In the genomic region with DNA sequence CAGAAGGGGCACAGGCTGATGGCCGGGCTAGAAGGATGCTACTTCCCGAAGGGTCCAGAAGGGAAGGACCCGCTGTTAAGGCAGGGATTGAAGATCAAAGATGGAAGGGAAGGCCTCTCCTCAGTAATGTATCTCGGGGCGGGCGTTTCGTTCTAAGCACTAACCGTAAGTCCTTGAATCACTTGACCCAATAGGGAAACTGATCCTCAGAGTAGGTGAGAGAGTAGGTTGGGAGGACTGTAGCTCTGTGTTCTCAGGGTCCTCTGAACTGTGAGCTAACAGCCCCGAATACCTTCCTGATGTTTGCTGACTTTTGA, we compare ENCODE assay signal across 11 mouse cellular contexts. TPM values are rescaled to one million over a fixed set of nuclear protein-coding genes. Genes with fewer than 3 reads are reported as not detected.
DNase-seq lines count a peak whose midpoint lies in the region; ATAC-seq and TF ChIP-seq lines count a peak whose summit lies in the region.
"Had no signal": no experiment of that assay in that cellular context is flagged by ENCODE, and none has a peak within 500 bp of the region (broad histone marks: within the 10 kb centered on the region; RNA-seq: fewer than 3 reads in every experiment).

No protein-coding gene starts in this region.

- no peak overlapping the region for H3K9ac ChIP-seq in heart, adult 2 months (ENCODE audit: low read depth, low read length)
- no peak overlapping the region for H3K9ac ChIP-seq in embryonic facial prominence, embryonic 11.5 days (replicated peaks; ENCODE audit: low read length)
- H3K9ac ChIP-seq in hindbrain, embryonic 13.5 days, result 0 out of 2 replicates have a peak overlapping the region, but pooled peaks have one; percentile 14
- H3K9ac ChIP-seq in midbrain, embryonic 15.5 days, result no peak overlapping the region

- no peak overlapping the region for H3K27ac ChIP-seq in heart, embryonic 10.5 days
- no peak overlapping the region for H3K27ac ChIP-seq in heart, adult 2 months
- no peak overlapping the region for H3K27ac ChIP-seq in embryonic facial prominence, embryonic 11.5 days (replicated peaks; ENCODE audit: low read depth, low read length)
- peak overlapping the region; percentile 69 for H3K27ac ChIP-seq in hindbrain, embryonic 13.5 days
- H3K27ac ChIP-seq in midbrain, embryonic 15.5 days, result no peak overlapping the region
- no peak overlapping the region for H3K27ac ChIP-seq in gastrocnemius, adult 2 months
- H3K27ac ChIP-seq: macrophage had no signal

- H3K4me1 ChIP-seq in heart, embryonic 10.5 days, result peaks cover 20% of the 10 kb centered on the region
- H3K4me1 ChIP-seq in heart, adult 2 months (ENCODE audit: control insufficient read depth, insufficient read depth, low read length), result no peaks in the 10 kb centered on the region
- peaks cover 4% of the 10 kb centered on the region; the same call in 1 of the 2 replicates for H3K4me1 ChIP-seq in embryonic facial prominence, embryonic 11.5 days (ENCODE audit: control insufficient read depth, insufficient read depth, low read length)
- H3K4me1 ChIP-seq in hindbrain, embryonic 13.5 days (replicated peaks), result peaks cover 23% of the 10 kb centered on the region
- H3K4me1 ChIP-seq in midbrain, embryonic 15.5 days, result peaks cover 17% of the 10 kb centered on the region

- H3K79me2 ChIP-seq in heart, adult 2 months (replicated peaks; ENCODE audit: control insufficient read depth, insufficient read depth, low read length), result no peaks in the 10 kb centered on the region

- intact Hi-C loops in heart, adult 2 months (cut with DNase I), result no loop called here
- intact Hi-C loops in gastrocnemius, adult 2 months (cut with DNase I), result no loop called here
- intact Hi-C loops in left cerebral cortex, postnatal 4 days (cut with DNase I), result no loop called here

- TF ChIP-seq POLR2A in heart, adult 2 months (IDR thresholded peaks at IDR 0.05; ENCODE audit: insufficient read depth, low read depth, low read length), result no peak

- H3K4me3 ChIP-seq in heart, embryonic 10.5 days, result peak overlapping the region; percentile 51
- H3K4me3 ChIP-seq in heart, adult 2 months, result no peak overlapping the region
- H3K4me3 ChIP-seq in embryonic facial prominence, embryonic 11.5 days (ENCODE audit: low read depth, low read length), result no peak overlapping the region
- H3K4me3 ChIP-seq in hindbrain, embryonic 13.5 days, result peak overlapping the region; percentile 20
- peak overlapping the region; percentile 23 for H3K4me3 ChIP-seq in midbrain, embryonic 15.5 days
- no peak overlapping the region for H3K4me3 ChIP-seq in gastrocnemius, adult 2 months

- no peak overlapping the region for H3K4me2 ChIP-seq in embryonic facial prominence, embryonic 11.5 days (ENCODE audit: low read depth, low read length)
- peak overlapping the region; percentile 44 for H3K4me2 ChIP-seq in hindbrain, embryonic 13.5 days
- H3K4me2 ChIP-seq in midbrain, embryonic 15.5 days, result peak overlapping the region; percentile 52

- no peak for DNase-seq in heart, embryonic 10.5 days (ENCODE audit: low spot score)
- no peak for DNase-seq in heart, adult 2 months
- DNase-seq in embryonic facial prominence, embryonic 11.5 days (ENCODE audit: low spot score), result peak; percentile 12
- no peak for DNase-seq in gastrocnemius, adult 2 months
- no peak for DNase-seq in left cerebral cortex, postnatal 4 days
- no peak for DNase-seq in Muller cell, postnatal 12 days (ENCODE audit: inconsistent ontology term)
- DNase-seq: gastrocnemius, postnatal 25 days; kidney, postnatal 10 days had no signal

- no peak for TF ChIP-seq CTCF in heart, adult 2 months (IDR thresholded peaks at IDR 0.05)
- TF ChIP-seq CTCF in gastrocnemius, adult 2 months (IDR thresholded peaks at IDR 0.05), result no peak

- H3K9me3 ChIP-seq in heart, embryonic 10.5 days, result no peaks in the 10 kb centered on the region
- H3K9me3 ChIP-seq in embryonic facial prominence, embryonic 11.5 days (replicated peaks; ENCODE audit: control insufficient read depth, low read length), result no peaks in the 10 kb centered on the region
- H3K9me3 ChIP-seq in hindbrain, embryonic 13.5 days, result no peaks in the 10 kb centered on the region
- no peaks in the 10 kb centered on the region for H3K9me3 ChIP-seq in midbrain, embryonic 15.5 days

- peaks cover 100% of the 10 kb centered on the region for H3K27me3 ChIP-seq in heart, embryonic 10.5 days (ENCODE audit: insufficient read depth, poor library complexity, severe bottlenecking)
- H3K27me3 ChIP-seq in heart, adult 2 months (ENCODE audit: control insufficient read depth, insufficient read depth, low read length), result peaks cover 29% of the 10 kb centered on the region
- peaks cover 66% of the 10 kb centered on the region for H3K27me3 ChIP-seq in embryonic facial prominence, embryonic 11.5 days (ENCODE audit: control insufficient read depth, insufficient read depth, low read length)
- H3K27me3 ChIP-seq in hindbrain, embryonic 13.5 days, result peaks cover 96% of the 10 kb centered on the region
- peaks cover 90% of the 10 kb centered on the region for H3K27me3 ChIP-seq in midbrain, embryonic 15.5 days (replicated peaks)

- WGBS in heart, embryonic 10.5 days, result 3% methylated on average over 9 of the region's 9 CpGs
- 4% methylated on average over 9 of the region's 9 CpGs for WGBS in heart, adult 2 months
- WGBS in embryonic facial prominence, embryonic 11.5 days, result 2% methylated on average over 9 of the region's 9 CpGs
- WGBS in hindbrain, embryonic 13.5 days, result 1% methylated on average over 9 of the region's 9 CpGs
- 4% methylated on average over 9 of the region's 9 CpGs for WGBS in midbrain, embryonic 15.5 days

- H3K36me3 ChIP-seq in heart, embryonic 10.5 days, result no peaks in the 10 kb centered on the region
- no peaks in the 10 kb centered on the region for H3K36me3 ChIP-seq in heart, adult 2 months (ENCODE audit: control insufficient read depth, insufficient read depth, low read length)
- H3K36me3 ChIP-seq in embryonic facial prominence, embryonic 11.5 days (replicated peaks; ENCODE audit: control insufficient read depth, insufficient read depth, low read depth, low read length), result no peaks in the 10 kb centered on the region
- H3K36me3 ChIP-seq in hindbrain, embryonic 13.5 days, result no peaks in the 10 kb centered on the region
- H3K36me3 ChIP-seq in midbrain, embryonic 15.5 days (replicated peaks), result no peaks in the 10 kb centered on the region

- no peak for ATAC-seq in embryonic facial prominence, embryonic 11.5 days (replicated peaks; ENCODE audit: insufficient number of reproducible peaks, low FRiP score, low TSS enrichment, low read depth)
- no peak for ATAC-seq in hindbrain, embryonic 13.5 days (ENCODE audit: low FRiP score)
- ATAC-seq in midbrain, embryonic 15.5 days (replicated peaks), result no peak

- no peak for TF ChIP-seq EP300 in heart, adult 2 months (IDR thresholded peaks at IDR 0.05; ENCODE audit: insufficient read depth, low read depth, low read length)

RNA-seq across cellular contexts. Expression of a gene that starts 43.6 kb away (rescaled TPM):
- polyA plus RNA-seq in heart, embryonic 10.5 days (2016; fragmentation: Nextera tagmentation; extraction: Ambion mirVana), result 65.6 and 84.4 TPM in 2 replicates
- 10 to 100 TPM; 55.9 to 59.3 TPM for total RNA-seq in heart, adult 2 months (2021)
- polyA plus RNA-seq in heart, adult 2 months (2012; rRNA removed), result 54.9 and 88.1 TPM in 2 replicates
- 91.4 and 101 TPM in 2 replicates for polyA plus RNA-seq in embryonic facial prominence, embryonic 11.5 days (2014; fragmentation: Nextera tagmentation; extraction: Ambion mirVana)
- 89.8 and 93.8 TPM in 2 replicates for polyA plus RNA-seq in hindbrain, embryonic 13.5 days (2015; fragmentation: Nextera tagmentation; extraction: Ambion mirVana)
- 66.9 and 71.9 TPM in 2 replicates for polyA plus RNA-seq in midbrain, embryonic 15.5 days (2015; fragmentation: Nextera tagmentation; extraction: Ambion mirVana)
- total RNA-seq in gastrocnemius, adult 2 months (2021), result 10 to 100 TPM; 23.0 to 28.5 TPM
- 10 to 100 TPM; 60.6 to 66.2 TPM for total RNA-seq in left cerebral cortex, postnatal 4 days (2021)

Comparison
In these comparisons a context has a peak if more than half of its experiments do, and no peak if none do; other contexts are left out.
1. H3K4me3 ChIP-seq: peak in heart, embryonic 10.5 days (single experiment), hindbrain, embryonic 13.5 days (single experiment) and midbrain, embryonic 15.5 days (single experiment); none in heart, adult 2 months (single experiment), embryonic facial prominence, embryonic 11.5 days (single experiment) and gastrocnemius, adult 2 months (single experiment).